Mouse (Mus musculus): ENCODE data around the gene Plod1. TPM values are rescaled to one million over a fixed set of nuclear protein-coding genes. Genes with fewer than 3 reads are reported as not detected.

Gene Plod1
- total and polyA plus RNA-seq, 3 experiments, result 7.2 to 20.8 TPM; not detected in 1

DNA sequence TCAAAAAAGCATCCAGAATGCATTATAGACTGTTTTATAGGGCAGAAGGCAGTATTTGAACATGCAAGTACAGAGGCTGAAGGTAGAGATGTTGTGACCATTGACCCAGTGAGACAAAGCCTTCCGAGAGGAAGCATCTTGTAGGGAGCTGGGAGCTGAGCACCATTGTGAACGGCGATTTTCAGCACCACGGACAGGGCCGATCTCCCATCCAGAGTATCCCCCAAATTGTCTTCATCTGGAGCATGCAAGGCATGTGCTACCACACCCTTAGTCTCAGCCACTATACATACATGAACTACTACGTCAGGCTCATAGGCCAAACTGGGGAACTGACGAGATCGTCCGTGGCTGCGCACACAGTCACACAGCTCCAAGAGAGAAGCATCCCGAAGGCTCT lies 20.6 kb upstream of the Plod1 start:
- Histone ChIP-seq H3K9me3 (replicated peaks; ENCODE audit: insufficient read depth, low read length) (no peaks in the 10 kb centered on the region), H3K9ac (ENCODE audit: control insufficient read depth, low read depth, low read length, poor library complexity, severe bottlenecking) (no peak overlapping the region), H3K4me3 (ENCODE audit: control insufficient read depth in 1 of 2, insufficient read depth in 1 of 2, low read depth in 2 of 2, low read length in 2 of 2) (no peak overlapping the region), H3K27me3 (ENCODE audit: control insufficient read depth in 1 of 2, insufficient read depth in 2 of 2, low read length in 2 of 2) (no peaks in the 10 kb centered on the region), H3K79me2 (ENCODE audit: control insufficient read depth, insufficient read depth, low read length, poor library complexity) (no peaks in the 10 kb centered on the region), H3K36me3 (ENCODE audit: control insufficient read depth in 1 of 2, insufficient read depth in 2 of 2, low read length in 2 of 2) (peaks cover 0 to 2% of the 10 kb centered on the region in 2 experiments; a peak in 1 of 4 replicates), H3K27ac (ENCODE audit: control insufficient read depth, low read depth, low read length) (no peak overlapping the region), H3K4me1 (ENCODE audit: control insufficient read depth in 1 of 2, insufficient read depth in 2 of 2, low read length in 2 of 2) (peaks cover 0 to 4% of the 10 kb centered on the region in 2 experiments; a peak in 1 of 4 replicates)
- peak; percentile 38; the same call in 1 of the 2 replicates for TF ChIP-seq MXI1 (IDR thresholded peaks at IDR 0.05; ENCODE audit: low read depth, low read length)
- peak; percentile 53; the same call in 1 of the 2 replicates for TF ChIP-seq SIN3A (IDR thresholded peaks at IDR 0.05; ENCODE audit: low read length)
- TF ChIP-seq POLR2AphosphoS2 (IDR thresholded peaks at IDR 0.05; ENCODE audit: low read length), result no peak
- DNase-seq (ENCODE audit: low read depth, low spot score), result peak; percentile 63

DNA sequence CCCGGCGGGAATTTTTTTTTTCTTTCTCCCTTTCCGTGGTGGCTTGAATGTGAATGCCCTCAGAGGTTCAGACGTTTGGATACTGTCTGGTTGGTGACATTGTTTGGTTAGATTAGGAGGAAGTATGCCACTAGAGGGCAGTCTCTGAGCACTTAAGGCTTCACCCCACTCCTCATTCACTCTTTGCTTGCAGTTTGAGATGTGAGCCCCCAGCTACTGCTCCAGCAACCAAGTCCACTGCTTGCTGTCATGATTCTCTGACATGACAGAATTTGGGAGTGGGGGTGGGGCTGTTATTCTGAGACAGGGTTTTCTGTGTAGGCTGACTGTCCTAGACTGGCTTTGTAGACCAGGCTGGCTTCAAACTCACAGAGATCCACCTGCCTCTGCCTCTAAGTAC lies 17.0 kb upstream of the Plod1 start:
- Histone ChIP-seq H3K4me1 (ENCODE audit: control insufficient read depth in 1 of 2, insufficient read depth in 2 of 2, low read length in 2 of 2) (no peaks in the 10 kb centered on the region), H3K9ac (ENCODE audit: control insufficient read depth, low read depth, low read length, poor library complexity, severe bottlenecking) (no peak overlapping the region), H3K27ac (ENCODE audit: control insufficient read depth, low read depth, low read length) (no peak overlapping the region), H3K36me3 (ENCODE audit: control insufficient read depth in 1 of 2, insufficient read depth in 2 of 2, low read length in 2 of 2) (peaks cover 0 to 2% of the 10 kb centered on the region in 2 experiments; a peak in 1 of 4 replicates), H3K27me3 (ENCODE audit: control insufficient read depth in 1 of 2, insufficient read depth in 2 of 2, low read length in 2 of 2) (no peaks in the 10 kb centered on the region), H3K4me3 (ENCODE audit: control insufficient read depth in 1 of 2, insufficient read depth in 1 of 2, low read depth in 2 of 2, low read length in 2 of 2) (no peak overlapping the region), H3K79me2 (ENCODE audit: control insufficient read depth, insufficient read depth, low read length, poor library complexity) (no peaks in the 10 kb centered on the region), H3K9me3 (replicated peaks; ENCODE audit: insufficient read depth, low read length) (no peaks in the 10 kb centered on the region)
- TF ChIP-seq MXI1 (IDR thresholded peaks at IDR 0.05; ENCODE audit: low read depth, low read length) (no peak), CHD2 (IDR thresholded peaks at IDR 0.05; ENCODE audit: low read length) (no peak), JUND (IDR thresholded peaks at IDR 0.05; ENCODE audit: low read depth, low read length) (no peak), MAX (IDR thresholded peaks at IDR 0.05; ENCODE audit: low read length) (no peak), GATA1 (IDR thresholded peaks at IDR 0.05; ENCODE audit: low read depth, low read length) (no peak), NELFE (IDR thresholded peaks at IDR 0.05; ENCODE audit: low read depth, low read length) (no peak), MEF2A (IDR thresholded peaks at IDR 0.05; ENCODE audit: extremely low read depth, insufficient replicate concordance, low read depth, low read length, poor library complexity, severe bottlenecking) (no peak), SMC3 (IDR thresholded peaks at IDR 0.05; ENCODE audit: low read depth, low read length) (peak; percentile 55), TCF12 (IDR thresholded peaks at IDR 0.05; ENCODE audit: low read depth, low read length) (no peak), ZC3H11A (IDR thresholded peaks at IDR 0.05; ENCODE audit: low read depth, low read length) (peak; percentile 44), ELF1 (IDR thresholded peaks at IDR 0.05; ENCODE audit: low read depth, low read length) (no peak), ZNF384 (IDR thresholded peaks at IDR 0.05; ENCODE audit: low read depth, low read length) (no peak), RAD21 (IDR thresholded peaks at IDR 0.05; ENCODE audit: low read depth, low read length) (peak; percentile 73), TAL1 (IDR thresholded peaks at IDR 0.05; ENCODE audit: low read length) (no peak), GABPA (IDR thresholded peaks at IDR 0.05; ENCODE audit: low read depth, low read length) (no peak), E2F4 (IDR thresholded peaks at IDR 0.05; ENCODE audit: borderline replicate concordance, low read depth, low read length) (no peak), CTCF (IDR thresholded peaks at IDR 0.05 in 2 of 3, conservative IDR thresholded peaks at IDR 0.05 in 1 of 3; ENCODE audit: control insufficient read depth in 1 of 3, insufficient read depth in 1 of 3, low read depth in 2 of 3, low read length in 3 of 3, poor library complexity in 1 of 3, severe bottlenecking in 1 of 3) (peak; percentile 61 to 79 (median 71)), MAZ (IDR thresholded peaks at IDR 0.05; ENCODE audit: low read depth, low read length) (no peak)
- DNase-seq (ENCODE audit: low read depth, low spot score), result peak; percentile 80

Measured in MEL (cell line).